Comparison of ENCODE assay signal across 9 mouse cellular contexts in genomic region chr6:30535340-30535739, GRCm38 (mm10). TPM values are rescaled to one million over a fixed set of nuclear protein-coding genes. Genes with fewer than 3 reads are reported as not detected.
DNase-seq lines count a peak whose midpoint lies in the region; ATAC-seq lines count a peak whose summit lies in the region.
"Had no signal": no experiment of that assay in that cellular context is flagged by ENCODE, and none has a peak within 500 bp of the region (broad histone marks: within the 10 kb centered on the region; RNA-seq: fewer than 3 reads in every experiment).

No protein-coding gene starts in this region.

- no peak overlapping the region for H3K27ac ChIP-seq in midbrain, embryonic 14.5 days (replicated peaks; ENCODE audit: low read depth, low read length)
- H3K27ac ChIP-seq in midbrain, embryonic 13.5 days, result no peak overlapping the region
- H3K27ac ChIP-seq: neural tube, embryonic 13.5 days had no signal

- WGBS in midbrain, embryonic 14.5 days, result 40% methylated on average over 3 of the region's 3 CpGs
- 36% methylated on average over 3 of the region's 3 CpGs for WGBS in midbrain, embryonic 13.5 days

- no peaks in the 10 kb centered on the region for H3K4me1 ChIP-seq in midbrain, embryonic 14.5 days (ENCODE audit: control insufficient read depth, insufficient read depth, low read length)
- no peaks in the 10 kb centered on the region for H3K4me1 ChIP-seq in midbrain, embryonic 13.5 days (replicated peaks)
- H3K4me1 ChIP-seq: neural tube, embryonic 13.5 days had no signal

- ATAC-seq in midbrain, embryonic 14.5 days (ENCODE audit: low FRiP score, low TSS enrichment), result no peak
- no peak for ATAC-seq in midbrain, embryonic 13.5 days

- no peaks in the 10 kb centered on the region for H3K27me3 ChIP-seq in midbrain, embryonic 14.5 days (ENCODE audit: control insufficient read depth, insufficient read depth, low read length)
- H3K27me3 ChIP-seq in midbrain, embryonic 13.5 days, result no peaks in the 10 kb centered on the region
- H3K27me3 ChIP-seq: neural tube, embryonic 13.5 days had no signal

- H3K4me2 ChIP-seq in midbrain, embryonic 14.5 days (ENCODE audit: low read length), result no peak overlapping the region
- no peak overlapping the region for H3K4me2 ChIP-seq in midbrain, embryonic 13.5 days (replicated peaks)
- H3K4me2 ChIP-seq: neural tube, embryonic 13.5 days had no signal

- no peak overlapping the region for H3K4me3 ChIP-seq in midbrain, embryonic 14.5 days (replicated peaks; ENCODE audit: low read depth, low read length)
- no peak overlapping the region for H3K4me3 ChIP-seq in midbrain, embryonic 13.5 days (replicated peaks)
- H3K4me3 ChIP-seq: neural tube, embryonic 13.5 days had no signal

- peak; percentile 64 to 87 for DNase-seq in adrenal gland, adult (ENCODE audit: inconsistent age in 2 of 2, low spot score in 1 of 2)
- no peak for DNase-seq in adrenal gland, postnatal 4 days (ENCODE audit: low spot score in 2 of 2)
- DNase-seq in midbrain, embryonic 14.5 days, result peak; percentile 17
- DNase-seq in cerebellum, adult 18-20 months, result peak; percentile 71 to 78
- peak; percentile 49 to 85 for DNase-seq in kidney, postnatal 36 days
- no peak for DNase-seq in right cerebral cortex, postnatal 25 days
- no peak for DNase-seq in gastrocnemius, adult 8-10 months (ENCODE audit: low spot score in 2 of 2)

- no peaks in the 10 kb centered on the region for H3K36me3 ChIP-seq in midbrain, embryonic 14.5 days (ENCODE audit: control insufficient read depth, insufficient read depth, low read length)
- no peaks in the 10 kb centered on the region for H3K36me3 ChIP-seq in midbrain, embryonic 13.5 days
- H3K36me3 ChIP-seq: neural tube, embryonic 13.5 days had no signal

- H3K9me3 ChIP-seq in midbrain, embryonic 14.5 days (ENCODE audit: control insufficient read depth, low read length), result no peaks in the 10 kb centered on the region
- no peaks in the 10 kb centered on the region for H3K9me3 ChIP-seq in midbrain, embryonic 13.5 days
- H3K9me3 ChIP-seq: neural tube, embryonic 13.5 days had no signal

- no peak overlapping the region for H3K9ac ChIP-seq in midbrain, embryonic 14.5 days (replicated peaks; ENCODE audit: low read length)
- no peak overlapping the region for H3K9ac ChIP-seq in midbrain, embryonic 13.5 days (replicated peaks)
- H3K9ac ChIP-seq: neural tube, embryonic 13.5 days had no signal

RNA-seq across cellular contexts. Expression of gene Cpa2, which starts 6.0 kb away (rescaled TPM):
- total RNA-seq in adrenal gland, postnatal 4 days (2021), result 100 to 1,000 TPM in 1 of 2 experiments, 1 to 10 TPM in 1; 2.1 to 257 TPM
- 8.5 and 8.7 TPM in 2 replicates for polyA plus RNA-seq in midbrain, embryonic 14.5 days (2014; fragmentation: Nextera tagmentation; extraction: Ambion mirVana)
- polyA plus RNA-seq in midbrain, embryonic 13.5 days (2015; fragmentation: Nextera tagmentation; extraction: Ambion mirVana), result 7.1 and 8.5 TPM in 2 replicates
- total RNA-seq in gastrocnemius, adult 8-10 months (2022), result under 1 TPM in 1 of 4 experiments, not detected in 3; 0.21 TPM

RNA-seq across cellular contexts. Expression of gene Ssmem1, which starts 25.7 kb away (rescaled TPM):
- under 1 TPM; 0.45 to 0.59 TPM for total RNA-seq in adrenal gland, postnatal 4 days (2021)
- polyA plus RNA-seq in midbrain, embryonic 14.5 days (2014; fragmentation: Nextera tagmentation; extraction: Ambion mirVana), result 0.38 TPM in 1 of 2 replicates, not detected in the other
- 0.31 TPM in 1 of 2 replicates, not detected in the other for polyA plus RNA-seq in midbrain, embryonic 13.5 days (2015; fragmentation: Nextera tagmentation; extraction: Ambion mirVana)
- under 1 TPM in 1 of 4 experiments, not detected in 3; 0.36 TPM for total RNA-seq in gastrocnemius, adult 8-10 months (2022)
- polyA plus RNA-seq: neural tube, embryonic 13.5 days had no signal

RNA-seq across cellular contexts. Expression of gene Tmem209, which starts 25.8 kb away (rescaled TPM):
- 10 to 100 TPM; 36.1 to 36.9 TPM for total RNA-seq in adrenal gland, postnatal 4 days (2021)
- polyA plus RNA-seq in midbrain, embryonic 14.5 days (2014; fragmentation: Nextera tagmentation; extraction: Ambion mirVana), result 24.8 and 38.2 TPM in 2 replicates
- polyA plus RNA-seq in midbrain, embryonic 13.5 days (2015; fragmentation: Nextera tagmentation; extraction: Ambion mirVana), result 42.0 and 42.1 TPM in 2 replicates
- 10 to 100 TPM in 3 of 4 experiments, 1 to 10 TPM in 1; 9.2 to 12.5 (median 10.6) TPM for total RNA-seq in gastrocnemius, adult 8-10 months (2022)

RNA-seq across cellular contexts. Expression of gene Cpa4, which starts 32.8 kb away (rescaled TPM):
- total RNA-seq in adrenal gland, postnatal 4 days (2021), result 1 to 10 TPM; 2.9 to 3.2 TPM
- polyA plus RNA-seq in midbrain, embryonic 14.5 days (2014; fragmentation: Nextera tagmentation; extraction: Ambion mirVana), result 0.98 and 1.2 TPM in 2 replicates
- polyA plus RNA-seq in midbrain, embryonic 13.5 days (2015; fragmentation: Nextera tagmentation; extraction: Ambion mirVana), result 2.4 and 2.5 TPM in 2 replicates
- not detected for total RNA-seq in gastrocnemius, adult 8-10 months (2022)

Comparison
In these comparisons a context has a peak if more than half of its experiments do, and no peak if none do; other contexts are left out.
1. DNase-seq: peak in adrenal gland, adult (2 of 2), midbrain, embryonic 14.5 days (single experiment), cerebellum, adult 18-20 months (2 of 2) and kidney, postnatal 36 days (2 of 2); none in adrenal gland, postnatal 4 days (0 of 2), right cerebral cortex, postnatal 25 days (single experiment) and gastrocnemius, adult 8-10 months (0 of 2).